Mouse (Mus musculus): ENCODE results near the gene Hoxb8. TPM values are rescaled to one million over a fixed set of nuclear protein-coding genes. Genes with fewer than 3 reads are reported as not detected.

Gene Hoxb8
- total and polyA plus RNA-seq, 2 experiments: 0.04 TPM; not detected in 1

DNA sequence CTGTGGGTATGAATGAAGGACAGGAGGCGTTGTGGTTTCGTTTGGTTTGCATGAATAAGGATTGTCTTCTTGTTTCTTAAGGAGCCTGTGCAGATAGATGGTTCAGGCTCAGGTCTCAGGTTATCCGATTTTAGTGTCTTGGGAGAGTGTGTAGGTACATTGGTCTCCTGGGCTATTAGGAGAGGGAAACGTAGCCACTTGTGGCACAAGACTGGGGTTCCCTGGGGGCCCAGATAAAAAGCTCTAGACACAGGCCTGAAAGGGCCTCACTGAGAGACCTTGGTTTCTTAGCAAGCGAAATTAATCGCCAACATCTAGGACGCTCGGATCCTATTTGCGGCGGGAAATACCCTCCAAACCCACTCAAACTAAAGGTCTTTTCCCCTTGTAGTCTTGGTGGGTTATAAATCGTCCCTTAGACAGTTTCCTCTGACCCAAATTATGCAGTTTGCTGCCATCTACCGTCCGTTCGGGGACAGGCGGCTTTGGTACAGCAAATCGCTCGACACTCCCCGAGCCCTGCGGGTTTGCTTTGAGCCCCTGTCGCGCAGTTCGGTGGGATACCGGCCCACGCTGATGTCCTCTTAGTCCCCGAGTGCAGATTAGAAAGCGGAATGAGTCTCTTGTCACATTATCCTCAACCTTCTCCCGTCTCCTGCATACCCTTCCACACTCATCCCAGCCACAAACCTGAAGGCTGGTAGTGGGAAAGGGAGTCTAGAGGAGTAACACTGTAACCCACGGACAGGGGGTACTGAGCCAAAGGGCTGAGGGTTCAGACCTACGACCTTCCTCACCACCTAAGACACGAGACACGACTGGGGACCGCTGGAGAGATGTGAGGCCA lies 12.8 kb downstream of the Hoxb8 start:
- TF ChIP-seq POLR2A (IDR thresholded peaks at IDR 0.05; ENCODE audit: extremely low read depth, insufficient read depth, low read length): no peak
- TF ChIP-seq CTCF (IDR thresholded peaks at IDR 0.05; ENCODE audit: low read depth, low read length): peak; percentile 80
- peaks cover 17% of the 10 kb centered on the region; the same call in 1 of the 2 replicates for H3K27me3 ChIP-seq (ENCODE audit: control insufficient read depth, insufficient read depth, low read length)
- no peak for DNase-seq (ENCODE audit: extremely low read depth, low read depth, low spot score)
- no peak overlapping the region for H3K4me3 ChIP-seq (ENCODE audit: insufficient read depth, low read depth, low read length)
- no peaks in the 10 kb centered on the region for H3K4me1 ChIP-seq (ENCODE audit: control insufficient read depth, insufficient read depth, low read length)
- no peaks in the 10 kb centered on the region for H3K36me3 ChIP-seq (ENCODE audit: control insufficient read depth, insufficient read depth, low read length)
- H3K9ac ChIP-seq (ENCODE audit: low read depth, low read length): no peak overlapping the region
- no peaks in the 10 kb centered on the region for H3K79me2 ChIP-seq (ENCODE audit: control insufficient read depth, insufficient read depth, low read length)
- WGBS: 2% methylated on average over 32 of the region's 32 CpGs
- H3K27ac ChIP-seq (replicated peaks; ENCODE audit: insufficient read depth, low read depth, low read length): no peak overlapping the region

GRCm38 (mm10) chr11:96295092-96295835 lies 13.6 kb downstream of the Hoxb8 start:
- Histone ChIP-seq H3K79me2 (ENCODE audit: control insufficient read depth, insufficient read depth, low read length) (no peaks in the 10 kb centered on the region), H3K36me3 (ENCODE audit: control insufficient read depth, insufficient read depth, low read length) (no peaks in the 10 kb centered on the region), H3K4me1 (ENCODE audit: control insufficient read depth, insufficient read depth, low read length) (no peaks in the 10 kb centered on the region), H3K4me3 (ENCODE audit: insufficient read depth, low read depth, low read length) (no peak overlapping the region), H3K27ac (replicated peaks; ENCODE audit: insufficient read depth, low read depth, low read length) (no peak overlapping the region), H3K27me3 (ENCODE audit: control insufficient read depth, insufficient read depth, low read length) (peaks cover 20% of the 10 kb centered on the region; the same call in 1 of the 2 replicates), H3K9ac (ENCODE audit: low read depth, low read length) (no peak overlapping the region)
- WGBS: 3% methylated on average over 30 of the region's 30 CpGs
- TF ChIP-seq POLR2A (IDR thresholded peaks at IDR 0.05; ENCODE audit: extremely low read depth, insufficient read depth, low read length): no peak
- no peak for TF ChIP-seq CTCF (IDR thresholded peaks at IDR 0.05; ENCODE audit: low read depth, low read length)
- no peak for DNase-seq (ENCODE audit: extremely low read depth, low read depth, low spot score)

DNA sequence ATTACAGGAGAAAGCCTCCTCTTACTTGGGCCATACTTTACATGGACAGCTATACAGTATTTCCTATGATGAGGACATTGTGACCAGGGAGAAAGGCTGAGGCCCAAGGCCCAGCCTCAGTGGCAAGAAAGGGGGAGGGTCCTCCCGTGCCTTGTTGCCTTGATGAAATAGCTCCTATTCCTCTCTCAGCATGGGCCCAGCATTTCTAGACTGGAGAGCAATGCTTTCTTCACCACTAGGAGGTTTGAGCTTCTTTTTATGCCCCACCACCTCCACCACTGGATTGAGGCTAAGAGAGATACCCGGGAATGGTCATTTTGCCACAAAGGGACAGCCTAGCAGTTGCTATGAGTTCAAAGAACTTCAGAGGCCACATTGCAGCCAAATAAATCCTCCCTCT lies 15.3 kb downstream of the Hoxb8 start:
- Histone ChIP-seq H3K9ac (ENCODE audit: low read depth, low read length) (no peak overlapping the region), H3K36me3 (ENCODE audit: control insufficient read depth, insufficient read depth, low read length) (no peaks in the 10 kb centered on the region), H3K27ac (replicated peaks; ENCODE audit: insufficient read depth, low read depth, low read length) (no peak overlapping the region), H3K27me3 (ENCODE audit: control insufficient read depth, insufficient read depth, low read length) (peaks cover 28% of the 10 kb centered on the region), H3K4me1 (ENCODE audit: control insufficient read depth, insufficient read depth, low read length) (no peaks in the 10 kb centered on the region), H3K4me3 (ENCODE audit: insufficient read depth, low read depth, low read length) (no peak overlapping the region), H3K79me2 (ENCODE audit: control insufficient read depth, insufficient read depth, low read length) (no peaks in the 10 kb centered on the region)
- WGBS: 23% methylated on average over 2 of the region's 2 CpGs
- no peak for TF ChIP-seq CTCF (IDR thresholded peaks at IDR 0.05; ENCODE audit: low read depth, low read length)
- TF ChIP-seq POLR2A (IDR thresholded peaks at IDR 0.05; ENCODE audit: extremely low read depth, insufficient read depth, low read length): no peak
- DNase-seq (ENCODE audit: extremely low read depth, low read depth, low spot score): no peak

- 23% methylated on average over 3 of the region's 3 CpGs for WGBS
- no peak overlapping the region for H3K4me3 ChIP-seq (ENCODE audit: insufficient read depth, low read depth, low read length)
- H3K27ac ChIP-seq (replicated peaks; ENCODE audit: insufficient read depth, low read depth, low read length): no peak overlapping the region
- no peak overlapping the region for H3K9ac ChIP-seq (ENCODE audit: low read depth, low read length)
- H3K4me1 ChIP-seq (ENCODE audit: control insufficient read depth, insufficient read depth, low read length): no peaks in the 10 kb centered on the region
- H3K79me2 ChIP-seq (ENCODE audit: control insufficient read depth, insufficient read depth, low read length): no peaks in the 10 kb centered on the region
- peaks cover 31% of the 10 kb centered on the region for H3K27me3 ChIP-seq (ENCODE audit: control insufficient read depth, insufficient read depth, low read length)
- no peaks in the 10 kb centered on the region for H3K36me3 ChIP-seq (ENCODE audit: control insufficient read depth, insufficient read depth, low read length)
- no peak for TF ChIP-seq POLR2A (IDR thresholded peaks at IDR 0.05; ENCODE audit: extremely low read depth, insufficient read depth, low read length)
- no peak for TF ChIP-seq CTCF (IDR thresholded peaks at IDR 0.05; ENCODE audit: low read depth, low read length)
- no peak for DNase-seq (ENCODE audit: extremely low read depth, low read depth, low spot score)
Measured at GRCm38 (mm10) chr11:96297428-96297827, 15.7 kb downstream of the Hoxb8 start.

GRCm38 (mm10) chr11:96297968-96298635 lies 16.4 kb downstream of the Hoxb8 start:
- no peak for TF ChIP-seq CTCF (IDR thresholded peaks at IDR 0.05; ENCODE audit: low read depth, low read length)
- no peak for TF ChIP-seq POLR2A (IDR thresholded peaks at IDR 0.05; ENCODE audit: extremely low read depth, insufficient read depth, low read length)
- H3K27ac ChIP-seq (replicated peaks; ENCODE audit: insufficient read depth, low read depth, low read length): no peak overlapping the region
- DNase-seq (ENCODE audit: extremely low read depth, low read depth, low spot score): no peak
- H3K36me3 ChIP-seq (ENCODE audit: control insufficient read depth, insufficient read depth, low read length): no peaks in the 10 kb centered on the region
- H3K4me1 ChIP-seq (ENCODE audit: control insufficient read depth, insufficient read depth, low read length): no peaks in the 10 kb centered on the region
- H3K9ac ChIP-seq (ENCODE audit: low read depth, low read length): no peak overlapping the region
- H3K79me2 ChIP-seq (ENCODE audit: control insufficient read depth, insufficient read depth, low read length): no peaks in the 10 kb centered on the region
- WGBS: 19% methylated on average over 11 of the region's 11 CpGs
- H3K27me3 ChIP-seq (ENCODE audit: control insufficient read depth, insufficient read depth, low read length): peaks cover 31% of the 10 kb centered on the region
- no peak overlapping the region for H3K4me3 ChIP-seq (ENCODE audit: insufficient read depth, low read depth, low read length)

All from liver, adult 2 months (tissue).